Mouse (Mus musculus) right cerebral cortex, postnatal 14 days (tissue): Measurements from ENCODE around the gene Tor4a.
A peak's percentile ranks its signal among the peaks of the same experiment; 100 is the strongest.

Experiments used
- DNase-seq: peaks from one replicate; pipeline ENCODE4 v3.0.0; 2022

The Tor4a gene

GRCm38 (mm10) chr2:25224766-25225752 is 28.4 kb upstream of the Tor4a start:
- DNase-seq, result peak; percentile 96

GRCm38 (mm10) chr2:25224492-25224765 is 27.7 kb upstream of the Tor4a start, which contains the start of gene Tubb4b:
Gene Tubb4b (minus strand): TSS chr2:25224702.
- no peak for DNase-seq

GRCm38 (mm10) chr2:25223681-25224491 is 27.2 kb upstream of the Tor4a start:
- peak; percentile 77 for DNase-seq

GRCm38 (mm10) chr2:25221331-25221772 is 24.7 kb upstream of the Tor4a start:
- no peak for DNase-seq

- DNase-seq, result no peak
Measured at GRCm38 (mm10) chr2:25218445-25218844, 21.8 kb upstream of the Tor4a start, which contains the start of gene Fam166a. Gene Fam166a (plus strand): TSS chr2:25218745.

GRCm38 (mm10) chr2:25217666-25218065 is 21.0 kb upstream of the Tor4a start:
- no peak for DNase-seq

GRCm38 (mm10) chr2:25214444-25214843 is 17.8 kb upstream of the Tor4a start, which contains the start of gene Stpg3:
Gene Stpg3 (minus strand): TSS chr2:25214637.
- no peak for DNase-seq

- no peak for DNase-seq
Measured at GRCm38 (mm10) chr2:25213266-25213865, 16.7 kb upstream of the Tor4a start.

DNA sequence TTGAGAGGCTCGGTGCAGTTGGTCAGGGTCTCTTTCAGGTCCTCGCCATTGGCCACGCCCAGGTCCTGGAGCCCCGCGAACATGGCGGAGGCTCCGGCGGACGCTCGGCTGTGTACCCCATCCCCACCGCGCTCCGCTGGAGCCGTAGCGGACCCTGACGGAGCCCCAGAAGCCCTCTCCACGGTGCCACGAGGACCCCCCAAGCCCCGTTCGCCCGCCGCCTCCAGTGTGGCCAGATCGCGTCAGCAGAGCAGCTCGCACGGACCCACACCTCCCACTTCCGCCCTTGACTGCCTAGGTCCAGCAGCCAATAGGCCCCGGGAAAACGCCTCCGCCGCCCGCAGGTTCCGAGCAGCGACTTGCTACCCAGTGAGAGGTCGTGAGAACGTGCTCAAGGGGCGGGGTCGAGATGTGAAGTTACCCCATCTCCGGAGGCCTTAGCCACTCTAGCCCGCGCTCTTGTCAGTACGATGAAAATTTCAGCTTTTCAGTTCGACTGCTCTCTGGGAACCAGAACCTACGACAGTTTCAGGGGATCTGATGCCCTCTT is 14.5 kb upstream of the Tor4a start, which contains the start of gene Nelfb:
Nelfb (minus strand) TSS at position 369 of the 550 bp plus-strand sequence.
- DNase-seq, result peak; percentile 83

GRCm38 (mm10) chr2:25210686-25211085 is 14.0 kb upstream of the Tor4a start:
- DNase-seq, result no peak

GRCm38 (mm10) chr2:25207593-25207992 is 10.9 kb upstream of the Tor4a start:
- DNase-seq, result no peak

DNA sequence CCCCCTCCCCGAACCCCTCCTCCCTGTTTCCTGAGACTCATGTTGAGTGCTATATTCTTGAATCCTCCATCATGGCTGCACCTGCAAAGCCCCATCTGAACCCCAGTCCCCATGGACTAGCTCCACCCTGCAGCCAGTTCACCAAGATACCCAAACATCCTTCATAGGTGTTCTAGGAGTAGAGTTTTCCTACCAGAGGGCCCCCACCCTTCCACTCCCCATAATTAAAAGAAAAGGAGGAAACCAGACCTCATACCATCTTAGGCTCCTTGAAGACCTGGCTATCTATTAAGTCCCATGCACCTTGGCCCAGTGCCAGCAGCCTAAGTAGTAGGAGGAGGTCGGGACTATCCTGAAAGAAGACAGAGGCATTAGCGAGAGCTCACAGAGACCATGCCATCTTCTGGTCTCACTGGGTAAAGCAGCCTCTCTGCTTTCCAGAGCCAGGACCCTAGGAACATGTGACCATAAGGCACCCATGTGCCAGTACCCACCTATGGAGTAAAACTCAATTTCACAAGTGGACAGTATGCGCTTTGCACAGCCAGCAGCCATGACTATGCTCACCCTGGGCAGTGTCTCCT is 7.0 kb upstream of the Tor4a start:
- no peak for DNase-seq

GRCm38 (mm10) chr2:25200631-25201030 is 3.9 kb upstream of the Tor4a start:
- DNase-seq, result no peak

GRCm38 (mm10) chr2:25197946-25198345 is 1.3 kb upstream of the Tor4a start:
- no peak for DNase-seq

GRCm38 (mm10) chr2:25197191-25197590 is 505 bp upstream of the Tor4a start:
- DNase-seq, result no peak

DNA sequence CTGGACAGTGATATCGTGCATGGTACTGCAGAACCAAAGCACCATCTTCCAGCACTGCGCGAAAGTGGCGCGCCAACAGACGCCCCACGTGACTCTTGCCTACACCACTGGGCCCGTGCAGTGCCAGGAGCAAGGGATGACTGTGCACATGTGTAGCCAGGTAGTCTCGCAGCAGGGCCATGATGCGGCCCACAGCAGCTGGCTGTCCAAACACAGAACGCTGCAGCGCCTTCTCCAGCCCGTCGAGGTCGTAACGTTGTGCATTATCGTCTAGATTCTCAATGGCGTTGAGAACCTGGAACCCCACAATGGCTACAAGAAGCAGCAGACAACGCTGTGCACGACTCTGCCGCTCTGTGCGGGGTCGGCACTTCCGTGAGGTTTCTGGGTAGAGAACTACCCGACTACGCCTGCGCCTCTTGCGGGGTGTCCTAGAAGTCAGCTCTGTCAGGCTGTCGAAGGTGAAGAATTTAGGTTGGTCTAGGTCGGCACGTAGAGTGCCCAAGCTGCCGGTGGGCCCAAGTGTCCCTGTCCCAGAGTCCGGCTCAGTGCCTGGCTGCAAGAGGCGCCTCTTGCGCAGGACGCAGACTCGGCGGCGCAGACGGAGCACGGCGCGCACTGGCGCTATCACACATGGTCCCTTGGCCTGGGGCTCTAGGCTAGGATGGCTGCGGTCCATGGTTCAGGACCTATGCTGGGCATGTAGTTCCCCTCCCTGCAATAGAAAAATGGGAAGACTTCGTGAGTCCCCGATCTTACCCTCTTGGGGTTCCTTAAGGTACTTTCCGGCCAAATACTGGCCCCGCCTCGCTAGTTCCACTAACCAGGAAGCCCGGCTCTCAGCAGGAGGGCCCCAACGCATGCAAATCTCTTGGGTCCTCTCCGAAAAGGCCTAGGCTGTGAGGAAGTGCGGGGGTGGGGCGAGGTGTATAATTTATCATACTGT is 1.2 kb downstream of the Tor4a start:
- no peak for DNase-seq

- no peak for DNase-seq
Measured at GRCm38 (mm10) chr2:25194486-25195171, 2.1 kb downstream of the Tor4a start.

- no peak for DNase-seq
Measured at GRCm38 (mm10) chr2:25194006-25194405, 2.7 kb downstream of the Tor4a start.

- peak; percentile 72 for DNase-seq
Measured at GRCm38 (mm10) chr2:25193330-25193770, 3.3 kb downstream of the Tor4a start.

DNA sequence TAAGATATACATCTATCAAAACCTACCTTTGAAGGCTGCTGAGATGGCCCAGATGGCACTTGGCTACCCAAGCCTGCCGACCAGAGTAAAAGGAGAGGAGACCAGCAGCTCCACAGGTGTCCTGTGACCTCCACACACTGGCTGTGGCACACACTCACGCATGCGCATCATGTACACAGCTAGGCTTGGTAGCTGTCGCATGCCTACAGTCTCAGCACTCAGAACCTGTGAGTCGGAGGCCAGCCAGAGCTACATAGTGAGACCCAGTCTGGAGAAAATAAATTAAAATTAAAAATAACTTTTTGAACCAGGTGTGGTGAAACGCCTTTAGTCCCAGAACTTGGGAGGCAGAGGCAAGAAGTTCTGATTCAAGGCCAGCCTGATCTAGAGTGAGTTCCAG is 8.8 kb downstream of the Tor4a start:
- no peak for DNase-seq

DNA sequence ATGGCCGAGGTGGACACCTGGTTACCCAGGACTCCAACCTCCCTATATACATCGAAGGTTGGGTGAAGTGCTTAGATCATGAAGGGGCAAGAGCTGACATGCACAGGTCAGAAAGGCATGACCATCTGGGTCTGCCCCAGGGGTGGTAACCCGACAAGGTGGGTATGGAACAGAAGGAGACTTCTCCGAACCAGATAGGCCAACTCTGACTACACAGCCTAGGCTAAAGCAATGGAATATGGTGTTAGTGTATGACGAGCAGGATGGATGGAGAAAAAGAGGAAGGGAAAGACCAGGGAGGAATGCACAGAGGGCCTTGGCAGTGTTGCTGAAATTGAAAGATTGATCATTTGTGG is 10.1 kb downstream of the Tor4a start:
- DNase-seq, result no peak
